ENCODE assay signal across 9 mouse cellular contexts in the genomic region with DNA sequence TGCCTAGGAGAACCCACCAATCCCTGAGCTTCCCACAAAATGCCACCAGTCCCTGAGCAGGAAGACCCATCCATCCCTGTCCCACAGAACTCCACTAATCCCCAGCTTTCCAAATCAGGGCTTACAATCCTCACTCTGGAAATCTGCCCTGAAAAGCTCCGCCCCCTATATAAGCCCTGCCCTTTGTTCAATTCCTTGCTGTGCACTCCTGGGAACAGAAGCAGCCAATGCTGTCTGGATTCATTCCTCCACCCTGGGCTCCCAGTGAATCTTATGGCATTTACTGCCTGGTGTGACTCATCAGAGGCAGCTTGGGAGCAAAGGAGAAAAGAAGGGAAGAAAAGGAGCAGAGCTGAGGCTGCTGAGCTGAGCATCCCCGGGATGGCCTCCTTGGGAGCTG.
A peak's percentile ranks its signal among the peaks of the same experiment; 100 is the strongest.
DNase-seq lines count a peak whose midpoint lies in the region.
"Had no signal": no experiment of that assay in that cellular context is flagged by ENCODE, and none has a peak within 500 bp of the region (broad histone marks: within the 10 kb centered on the region; RNA-seq: fewer than 3 reads in every experiment).

No protein-coding gene starts in this region.

- DNase-seq in heart, postnatal 4 days = peak; percentile 14
- no peak for DNase-seq in heart, adult 18-20 months
- DNase-seq in ES-CJ7 (ENCODE audit: low read depth, low spot score) (peak; percentile 11), NIH3T3 (ENCODE audit: low read depth) (peak; percentile 82)
- DNase-seq in gonadal fat pad, adult 2 months (ENCODE audit: low read depth) = peak; percentile 9
- DNase-seq in embryo, embryonic 11 days = no peak
- no peak for DNase-seq in right cerebral cortex, postnatal 4 days
- DNase-seq in right cerebral cortex, postnatal 14 days = no peak
- DNase-seq: lung, adult 18-20 months had no signal

Comparison
In these comparisons a context has a peak if more than half of its experiments do, and no peak if none do; other contexts are left out.
1. DNase-seq: peak in heart, postnatal 4 days (single experiment), ES-CJ7 (single experiment), NIH3T3 (single experiment) and gonadal fat pad, adult 2 months (single experiment); none in heart, adult 18-20 months (0 of 2), embryo, embryonic 11 days (single experiment), right cerebral cortex, postnatal 4 days (single experiment) and right cerebral cortex, postnatal 14 days (single experiment).